Mouse (Mus musculus): ENCODE results near the gene Tcte3. TPM values are rescaled to one million over a fixed set of nuclear protein-coding genes. Genes with fewer than 3 reads are reported as not detected.

The Tcte3 gene
- 2.2 TPM for polyA plus RNA-seq (2017; shearing (Covaris generic))

DNA sequence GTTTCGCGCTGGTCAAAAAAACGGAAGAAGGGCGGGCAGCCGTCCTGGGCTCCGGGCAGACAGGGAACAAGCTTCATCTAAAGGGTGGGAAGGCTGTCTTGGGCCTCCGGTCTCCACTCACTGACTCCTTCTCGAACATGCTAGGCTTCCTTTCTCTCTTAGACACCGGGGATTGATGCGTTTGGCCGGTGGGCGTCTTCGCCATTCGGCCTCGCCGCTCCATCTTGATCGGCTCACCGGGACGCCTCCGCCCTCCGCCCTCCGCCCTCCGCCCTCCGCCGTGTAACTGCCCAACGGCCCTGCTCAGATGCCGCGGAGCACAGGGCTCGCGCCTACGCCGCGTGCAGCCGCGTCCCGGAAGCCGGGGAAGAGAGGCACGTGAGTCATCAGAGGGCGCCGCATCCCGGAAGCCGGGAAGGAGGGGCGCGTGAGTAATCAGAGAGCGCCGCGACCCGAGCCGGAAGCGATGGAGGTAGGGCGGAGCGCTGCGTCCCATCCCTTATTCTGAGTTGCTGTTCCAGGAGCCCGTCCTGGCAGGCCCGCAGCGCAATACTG lies at the start of gene Tcte3, which contains the start of the genes Ermard and Gm3448:
Gene Tcte3, minus strand, starts transcription at position 314 of the 555 bp plus-strand sequence.
Gene Ermard, plus strand, starts transcription at position 34 of the 555 bp plus-strand sequence.
Gene Gm3448, minus strand, starts transcription at position 363 of the 555 bp plus-strand sequence.

DNA sequence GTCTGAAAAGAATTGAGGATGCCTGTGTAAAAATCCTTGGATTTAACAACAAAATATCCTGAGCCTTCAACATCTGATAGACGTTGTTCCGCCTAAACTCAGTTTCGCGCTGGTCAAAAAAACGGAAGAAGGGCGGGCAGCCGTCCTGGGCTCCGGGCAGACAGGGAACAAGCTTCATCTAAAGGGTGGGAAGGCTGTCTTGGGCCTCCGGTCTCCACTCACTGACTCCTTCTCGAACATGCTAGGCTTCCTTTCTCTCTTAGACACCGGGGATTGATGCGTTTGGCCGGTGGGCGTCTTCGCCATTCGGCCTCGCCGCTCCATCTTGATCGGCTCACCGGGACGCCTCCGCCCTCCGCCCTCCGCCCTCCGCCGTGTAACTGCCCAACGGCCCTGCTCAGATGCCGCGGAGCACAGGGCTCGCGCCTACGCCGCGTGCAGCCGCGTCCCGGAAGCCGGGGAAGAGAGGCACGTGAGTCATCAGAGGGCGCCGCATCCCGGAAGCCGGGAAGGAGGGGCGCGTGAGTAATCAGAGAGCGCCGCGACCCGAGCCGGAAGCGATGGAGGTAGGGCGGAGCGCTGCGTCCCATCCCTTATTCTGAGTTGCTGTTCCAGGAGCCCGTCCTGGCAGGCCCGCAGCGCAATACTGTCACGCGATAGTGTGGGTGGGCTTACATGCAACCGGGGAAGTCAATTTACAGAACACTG lies 31.4 kb downstream of the Tcte3 start, which contains the start of gene Gm3435:
Gene Gm3435, plus strand, starts transcription at position 471 of the 708 bp plus-strand sequence.

DNA sequence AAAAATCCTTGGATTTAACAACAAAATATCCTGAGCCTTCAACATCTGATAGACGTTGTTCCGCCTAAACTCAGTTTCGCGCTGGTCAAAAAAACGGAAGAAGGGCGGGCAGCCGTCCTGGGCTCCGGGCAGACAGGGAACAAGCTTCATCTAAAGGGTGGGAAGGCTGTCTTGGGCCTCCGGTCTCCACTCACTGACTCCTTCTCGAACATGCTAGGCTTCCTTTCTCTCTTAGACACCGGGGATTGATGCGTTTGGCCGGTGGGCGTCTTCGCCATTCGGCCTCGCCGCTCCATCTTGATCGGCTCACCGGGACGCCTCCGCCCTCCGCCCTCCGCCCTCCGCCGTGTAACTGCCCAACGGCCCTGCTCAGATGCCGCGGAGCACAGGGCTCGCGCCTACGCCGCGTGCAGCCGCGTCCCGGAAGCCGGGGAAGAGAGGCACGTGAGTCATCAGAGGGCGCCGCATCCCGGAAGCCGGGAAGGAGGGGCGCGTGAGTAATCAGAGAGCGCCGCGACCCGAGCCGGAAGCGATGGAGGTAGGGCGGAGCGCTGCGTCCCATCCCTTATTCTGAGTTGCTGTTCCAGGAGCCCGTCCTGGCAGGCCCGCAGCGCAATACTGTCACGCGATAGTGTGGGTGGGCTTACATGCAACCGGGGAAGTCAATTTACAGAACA lies 62.8 kb downstream of the Tcte3 start, which contains the start of the genes 9030025P20Rik and Gm3417:
Gene 9030025P20Rik, plus strand, starts transcription at position 107 of the 677 bp plus-strand sequence.
Gene Gm3417, minus strand, starts transcription at position 429 of the 677 bp plus-strand sequence.

Other genes with a start within 250 kb of the Tcte3 start
- gene Wdr27, start 98.3 kb downstream of the Tcte3 start, polyA plus RNA-seq (2017; shearing (Covaris generic)) = 0.79 TPM
- gene 1600012H06Rik, start 98.3 kb downstream of the Tcte3 start, polyA plus RNA-seq (2017; shearing (Covaris generic)) = 30.8 TPM
- gene Phf10, start 80.2 kb downstream of the Tcte3 start, polyA plus RNA-seq (2017; shearing (Covaris generic)) = 29.0 TPM
- gene 9030025P20Rik, start 63.0 kb downstream of the Tcte3 start, polyA plus RNA-seq (2017; shearing (Covaris generic)) = 16.7 TPM
- gene Gm3417, start 62.7 kb downstream of the Tcte3 start, polyA plus RNA-seq (2017; shearing (Covaris generic)) = 1.1 TPM
- gene Gm3435, start 31.3 kb downstream of the Tcte3 start, polyA plus RNA-seq (2017; shearing (Covaris generic)) = 9.0 TPM
- gene Ermard, start 280 bp downstream of the Tcte3 start, polyA plus RNA-seq (2017; shearing (Covaris generic)) = 86.0 TPM
- gene Gm3448, start within 50 bp of the Tcte3 start, polyA plus RNA-seq (2017; shearing (Covaris generic)) = 2.4 TPM